Mouse (Mus musculus): ENCODE data around the gene 2700097O09Rik. TPM values are rescaled to one million over a fixed set of nuclear protein-coding genes. Genes with fewer than 3 reads are reported as not detected.
"Not testable (repeated sequence)": the region's sequence is repeated elsewhere in the genome, so short reads cannot be mapped to it uniquely, and the experiment has no call there.

Gene 2700097O09Rik
- total RNA-seq, 2 experiments from 2014 or later, result 10.2 to 12.5 TPM

DNA sequence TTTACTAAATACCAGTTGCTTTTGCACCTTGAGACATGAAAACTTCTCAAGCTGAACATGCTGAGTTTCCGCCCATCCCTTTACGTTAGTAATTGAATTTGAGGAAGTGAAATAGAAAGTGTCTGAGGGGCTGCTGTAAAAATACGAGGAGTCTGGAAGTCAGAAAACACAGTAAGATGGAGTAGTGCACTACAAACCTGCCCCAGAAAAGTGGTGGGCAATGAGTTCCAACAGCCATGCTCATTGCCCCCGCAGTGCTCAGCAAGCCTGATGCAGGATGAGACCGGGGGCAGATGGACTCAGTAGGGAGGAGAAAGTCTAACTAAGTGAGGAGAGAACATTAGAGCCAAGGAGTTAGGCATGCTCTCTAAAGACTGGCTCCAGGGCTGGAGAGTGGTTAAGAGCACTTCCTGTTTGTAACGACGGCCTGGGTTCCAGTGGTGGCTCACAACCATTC, 60.5 kb downstream of the 2700097O09Rik start:
- DNase-seq (ENCODE audit: extremely low spot score in 1 of 2, low spot score in 2 of 2), result no peak
- no peak for TF ChIP-seq CTCF (IDR thresholded peaks at IDR 0.05)
- intact Hi-C loops (cut with DNase I), result no loop called here
- no peak overlapping the region for H3K4me3 ChIP-seq
- H3K27ac ChIP-seq, result no peak overlapping the region

DNA sequence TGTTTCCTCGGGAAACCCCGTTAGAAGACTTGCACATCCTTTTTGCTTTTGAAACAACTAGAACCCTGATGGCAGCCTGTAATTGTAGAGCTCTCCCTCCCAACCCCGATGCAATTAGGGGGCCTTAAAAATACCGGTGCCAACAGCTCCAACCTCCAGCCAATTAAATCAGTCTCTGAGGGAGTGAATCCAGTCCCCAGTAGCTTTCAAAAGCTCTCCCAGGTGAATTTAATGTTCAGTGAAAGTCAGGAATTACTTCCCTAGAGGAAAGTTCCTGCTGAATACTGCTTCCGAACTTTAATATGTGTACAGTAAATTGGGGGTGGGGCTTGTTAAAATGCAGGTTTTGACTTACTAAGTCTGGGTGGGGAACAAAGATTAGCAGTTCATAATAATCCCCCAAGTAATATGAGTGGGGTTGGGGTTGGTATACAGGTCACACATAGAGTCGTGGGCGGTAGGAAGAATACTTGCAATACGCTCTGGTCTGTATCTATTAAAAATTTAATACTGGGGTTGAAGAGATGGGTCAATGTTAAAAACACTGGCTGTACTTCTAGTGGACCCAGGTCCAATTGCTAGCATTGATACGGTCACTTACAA, 62.7 kb downstream of the 2700097O09Rik start:
- H3K27ac ChIP-seq, result no peak overlapping the region
- no peak for DNase-seq (ENCODE audit: extremely low spot score in 1 of 2, low spot score in 2 of 2)
- intact Hi-C loops (cut with DNase I), result no loop called here
- TF ChIP-seq CTCF (IDR thresholded peaks at IDR 0.05), result no peak
- no peak overlapping the region for H3K4me3 ChIP-seq

DNA sequence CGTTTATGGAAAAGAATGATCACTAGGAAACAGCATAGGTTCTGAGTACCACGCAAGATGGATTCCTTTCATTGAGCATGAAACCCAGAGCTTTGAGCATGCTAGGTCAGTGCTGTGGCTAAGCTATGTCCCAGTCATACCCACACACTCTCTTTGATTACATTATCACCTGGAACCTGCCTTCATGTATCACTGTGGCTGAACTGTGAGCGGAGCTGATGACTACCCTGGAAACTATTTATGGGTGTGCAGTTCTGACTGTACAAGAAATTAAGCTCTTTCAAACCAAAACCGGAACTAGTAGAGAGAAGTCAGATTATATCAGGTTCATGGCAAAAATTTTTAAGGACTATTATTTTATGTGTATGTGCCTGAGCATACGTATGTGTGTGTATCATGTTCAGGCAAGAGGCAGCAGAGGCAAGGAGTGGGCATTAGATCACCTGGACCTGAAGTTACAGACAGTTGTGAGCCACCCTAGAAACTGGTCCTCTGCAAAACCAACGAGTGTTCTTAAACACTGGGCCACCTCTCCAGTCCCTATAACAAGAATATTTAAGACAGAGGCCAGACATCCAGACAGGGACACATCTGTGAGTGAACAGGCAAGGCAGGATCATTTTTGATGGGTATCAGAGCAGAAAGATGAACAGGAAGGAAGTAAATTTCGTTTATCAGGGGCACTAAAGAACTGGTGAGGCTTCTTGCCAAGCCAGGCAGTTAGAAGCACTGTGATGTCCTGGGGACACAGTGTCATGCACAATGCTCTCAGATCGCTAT, 63.4 kb downstream of the 2700097O09Rik start:
- intact Hi-C loops (cut with DNase I), result no loop called here
- no peak overlapping the region for H3K27ac ChIP-seq
- H3K4me3 ChIP-seq, result no peak overlapping the region
- no peak for DNase-seq (ENCODE audit: extremely low spot score in 1 of 2, low spot score in 2 of 2)
- no peak for TF ChIP-seq CTCF (IDR thresholded peaks at IDR 0.05)

DNA sequence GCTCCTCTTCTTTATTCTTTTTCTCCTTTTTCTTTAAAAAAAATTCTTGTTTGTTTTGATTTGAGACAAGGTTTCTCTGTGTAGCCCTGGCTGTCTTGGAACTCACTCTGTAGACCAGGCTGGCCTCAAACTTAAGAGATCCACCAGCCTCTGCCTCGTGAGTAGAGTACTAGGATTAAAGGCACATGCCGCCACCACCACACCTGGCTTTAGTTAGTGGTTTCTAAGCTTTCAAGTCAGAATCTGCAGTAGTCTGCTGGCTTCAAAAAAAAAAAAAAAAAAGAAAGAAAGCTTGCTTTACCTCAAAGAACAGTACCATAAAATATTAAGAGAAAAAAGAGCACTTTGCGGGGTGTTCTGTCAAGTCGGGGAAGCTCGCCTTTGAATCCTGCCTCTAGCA, 64.5 kb downstream of the 2700097O09Rik start:
- H3K27ac ChIP-seq, result no peak overlapping the region
- intact Hi-C loops (cut with DNase I), result no loop called here
- H3K4me3 ChIP-seq, result no peak overlapping the region
- no peak for TF ChIP-seq CTCF (IDR thresholded peaks at IDR 0.05)
- DNase-seq (ENCODE audit: extremely low spot score in 1 of 2, low spot score in 2 of 2), result no peak

- no peak within 1 kb of the TSS for H3K4me3 ChIP-seq
- no peak for TF ChIP-seq CTCF (IDR thresholded peaks at IDR 0.05)
- no peak for DNase-seq (ENCODE audit: extremely low spot score in 1 of 2, low spot score in 2 of 2)
- intact Hi-C loops (cut with DNase I), result no loop called here
- no peak within 1 kb of the TSS for H3K27ac ChIP-seq
Observed at GRCm38 (mm10) chr12:55013626-55014398, 66.1 kb downstream of the 2700097O09Rik start, which contains the start of gene Baz1a. Gene Baz1a (minus strand): TSS chr12:55014348.

GRCm38 (mm10) chr12:55013031-55013430, 66.9 kb downstream of the 2700097O09Rik start:
- no peak for DNase-seq (ENCODE audit: extremely low spot score in 1 of 2, low spot score in 2 of 2)
- intact Hi-C loops (cut with DNase I), result no loop called here
- no peak overlapping the region for H3K27ac ChIP-seq
- TF ChIP-seq CTCF (IDR thresholded peaks at IDR 0.05), result no peak
- no peak overlapping the region for H3K4me3 ChIP-seq

DNA sequence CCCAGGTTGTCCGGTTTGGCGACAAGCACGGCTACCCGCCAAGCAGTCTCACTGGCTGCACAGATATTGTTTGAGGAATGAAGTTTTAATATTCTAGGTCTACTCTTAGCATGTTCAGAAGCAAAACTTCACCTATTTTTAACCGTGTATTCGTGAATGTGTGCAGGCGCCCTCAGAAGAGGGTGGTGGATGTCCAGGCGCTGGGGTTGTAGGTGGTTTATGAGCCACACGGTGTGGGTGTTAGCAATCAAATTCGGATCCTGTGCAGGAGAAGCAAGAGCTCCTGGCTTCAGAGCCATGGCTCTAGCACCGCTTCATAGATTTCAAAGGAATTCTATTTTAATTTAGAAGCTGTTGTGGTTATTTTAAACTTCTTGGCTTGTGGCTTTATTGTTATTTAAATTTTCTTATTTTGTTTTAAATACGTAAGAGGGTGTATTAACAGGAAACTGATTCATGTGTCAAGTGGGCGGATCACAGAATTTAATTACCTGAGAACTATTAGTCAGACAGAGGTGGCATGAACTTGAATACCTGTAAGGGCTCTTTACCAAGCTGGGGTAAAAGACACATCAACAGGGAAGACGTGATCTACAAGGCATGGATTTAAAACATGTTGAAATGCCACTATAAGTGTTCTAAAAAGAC, 72.4 kb downstream of the 2700097O09Rik start:
- no peak for TF ChIP-seq CTCF (IDR thresholded peaks at IDR 0.05)
- intact Hi-C loops (cut with DNase I), result loop anchor here (5.0 kb wide), 1 partner anchor 310 kb away; the partner anchor contains the start of gene Eapp
- H3K4me3 ChIP-seq, result 0 out of 2 replicates have a peak overlapping the region, but pooled peaks have one; percentile 9
- peak; percentile 29 to 47 for DNase-seq (ENCODE audit: extremely low spot score in 1 of 2, low spot score in 2 of 2)
- peak overlapping the region; percentile 64 for H3K27ac ChIP-seq

GRCm38 (mm10) chr12:55006071-55006470, 73.8 kb downstream of the 2700097O09Rik start:
- no peak overlapping the region for H3K4me3 ChIP-seq
- intact Hi-C loops (cut with DNase I), result loop anchor here (5.0 kb wide), 1 partner anchor 309 kb away; the partner anchor contains the start of gene Eapp
- DNase-seq (ENCODE audit: extremely low spot score in 1 of 2, low spot score in 2 of 2), result no peak
- TF ChIP-seq CTCF (IDR thresholded peaks at IDR 0.05), result no peak
- no peak overlapping the region for H3K27ac ChIP-seq

DNA sequence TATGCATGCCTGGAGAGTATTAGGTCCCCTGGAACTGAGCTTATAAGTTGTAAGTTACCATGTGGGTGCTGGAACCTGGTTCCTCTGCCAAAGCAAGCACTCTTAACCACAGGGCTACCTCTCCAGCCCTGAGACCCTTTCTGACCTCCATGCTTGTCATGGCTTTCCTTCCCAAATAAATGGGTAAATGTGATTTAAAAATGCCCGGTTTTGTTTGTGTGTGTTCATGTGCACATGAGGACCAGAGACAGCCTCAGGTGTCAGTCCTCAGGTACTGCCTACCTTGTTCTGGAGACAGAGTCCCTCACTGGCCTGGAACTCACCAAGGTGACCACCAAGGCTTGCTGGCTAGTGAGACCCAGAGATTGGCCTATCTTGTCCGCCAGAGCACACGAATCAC, 75.5 kb downstream of the 2700097O09Rik start:
- no peak overlapping the region for H3K4me3 ChIP-seq
- no peak overlapping the region for H3K27ac ChIP-seq
- intact Hi-C loops (cut with DNase I), result no loop called here
- no peak for TF ChIP-seq CTCF (IDR thresholded peaks at IDR 0.05)
- no peak for DNase-seq (ENCODE audit: extremely low spot score in 1 of 2, low spot score in 2 of 2)

GRCm38 (mm10) chr12:55003843-55004242, 76.1 kb downstream of the 2700097O09Rik start:
- H3K4me3 ChIP-seq, result no peak overlapping the region
- TF ChIP-seq CTCF (IDR thresholded peaks at IDR 0.05), result no peak
- DNase-seq (ENCODE audit: extremely low spot score in 1 of 2, low spot score in 2 of 2), result no peak
- no peak overlapping the region for H3K27ac ChIP-seq
- intact Hi-C loops (cut with DNase I), result no loop called here

GRCm38 (mm10) chr12:55002532-55002931, 77.4 kb downstream of the 2700097O09Rik start:
- DNase-seq (ENCODE audit: extremely low spot score in 1 of 2, low spot score in 2 of 2); intact Hi-C loops (cut with DNase I); H3K27ac ChIP-seq; H3K4me3 ChIP-seq: not testable (repeated sequence)
